Mouse (Mus musculus): ENCODE measurements around the gene Arhgap8. TPM values are rescaled to one million over a fixed set of nuclear protein-coding genes. Genes with fewer than 3 reads are reported as not detected.

Gene Arhgap8
- polyA plus RNA-seq, 1 experiment from 2014 or later: 0.53 TPM

- H3K4me3 ChIP-seq (replicated peaks; ENCODE audit: low read length): no peak overlapping the region
Observed at GRCm38 (mm10) chr15:84741573-84741972, 21.7 kb downstream of the Arhgap8 start.

GRCm38 (mm10) chr15:84743347-84743746 is 23.5 kb downstream of the Arhgap8 start:
- Histone ChIP-seq H3K4me3 (replicated peaks; ENCODE audit: low read length) (no peak overlapping the region), H3K27ac (ENCODE audit: low read length) (no peak overlapping the region), H3K27me3 (replicated peaks; ENCODE audit: control insufficient read depth, insufficient read depth, low read length) (no peaks in the 10 kb centered on the region), H3K9ac (replicated peaks; ENCODE audit: low read depth, low read length) (no peak overlapping the region), H3K36me3 (ENCODE audit: control insufficient read depth, insufficient read depth) (no peaks in the 10 kb centered on the region), H3K4me2 (ENCODE audit: low read length) (no peak overlapping the region), H3K4me1 (replicated peaks; ENCODE audit: control insufficient read depth, insufficient read depth, low read length) (no peaks in the 10 kb centered on the region), H3K9me3 (ENCODE audit: control insufficient read depth, low read length) (no peaks in the 10 kb centered on the region)
- 24% methylated on average over 3 of the region's 3 CpGs for WGBS
- ATAC-seq: no peak

More at GRCm38 (mm10) chr15:84741573-84741972, 21.7 kb downstream of the Arhgap8 start:
- 74% methylated on average over 3 of the region's 3 CpGs for WGBS
- H3K4me2 ChIP-seq (ENCODE audit: low read length): no peak overlapping the region
- H3K27ac ChIP-seq (ENCODE audit: low read length): no peak overlapping the region
- H3K9ac ChIP-seq (replicated peaks; ENCODE audit: low read depth, low read length): no peak overlapping the region
- no peaks in the 10 kb centered on the region for H3K27me3 ChIP-seq (replicated peaks; ENCODE audit: control insufficient read depth, insufficient read depth, low read length)
- H3K9me3 ChIP-seq (ENCODE audit: control insufficient read depth, low read length): no peaks in the 10 kb centered on the region
- H3K4me1 ChIP-seq (replicated peaks; ENCODE audit: control insufficient read depth, insufficient read depth, low read length): peaks cover 2% of the 10 kb centered on the region; the same call in 1 of the 2 replicates
- no peaks in the 10 kb centered on the region for H3K36me3 ChIP-seq (ENCODE audit: control insufficient read depth, insufficient read depth)
- no peak for ATAC-seq

GRCm38 (mm10) chr15:84744308-84744707 is 24.5 kb downstream of the Arhgap8 start:
- Histone ChIP-seq H3K27ac (ENCODE audit: low read length) (no peak overlapping the region), H3K9ac (replicated peaks; ENCODE audit: low read depth, low read length) (no peak overlapping the region), H3K9me3 (ENCODE audit: control insufficient read depth, low read length) (no peaks in the 10 kb centered on the region), H3K4me1 (replicated peaks; ENCODE audit: control insufficient read depth, insufficient read depth, low read length) (no peaks in the 10 kb centered on the region), H3K4me3 (replicated peaks; ENCODE audit: low read length) (no peak overlapping the region), H3K36me3 (ENCODE audit: control insufficient read depth, insufficient read depth) (no peaks in the 10 kb centered on the region), H3K27me3 (replicated peaks; ENCODE audit: control insufficient read depth, insufficient read depth, low read length) (no peaks in the 10 kb centered on the region), H3K4me2 (ENCODE audit: low read length) (no peak overlapping the region)
- 24% methylated on average over 2 of the region's 2 CpGs for WGBS
- no peak for ATAC-seq

- Histone ChIP-seq H3K4me1 (replicated peaks; ENCODE audit: control insufficient read depth, insufficient read depth, low read length) (no peaks in the 10 kb centered on the region), H3K36me3 (ENCODE audit: control insufficient read depth, insufficient read depth) (no peaks in the 10 kb centered on the region), H3K27me3 (replicated peaks; ENCODE audit: control insufficient read depth, insufficient read depth, low read length) (no peaks in the 10 kb centered on the region), H3K4me3 (replicated peaks; ENCODE audit: low read length) (no peak overlapping the region), H3K27ac (ENCODE audit: low read length) (no peak overlapping the region), H3K4me2 (ENCODE audit: low read length) (no peak overlapping the region), H3K9ac (replicated peaks; ENCODE audit: low read depth, low read length) (no peak overlapping the region), H3K9me3 (ENCODE audit: control insufficient read depth, low read length) (no peaks in the 10 kb centered on the region)
- WGBS: 92% methylated on average over 4 of the region's 4 CpGs
- ATAC-seq: no peak
Observed at GRCm38 (mm10) chr15:84745831-84746230, 26.0 kb downstream of the Arhgap8 start.

- no peak overlapping the region for H3K9ac ChIP-seq (replicated peaks; ENCODE audit: low read depth, low read length)
- peak; percentile 76; the same call in 1 of the 2 replicates for ATAC-seq
- H3K4me3 ChIP-seq (replicated peaks; ENCODE audit: low read length): no peak overlapping the region
- peaks cover 4% of the 10 kb centered on the region; the same call in 1 of the 2 replicates for H3K27me3 ChIP-seq (replicated peaks; ENCODE audit: control insufficient read depth, insufficient read depth, low read length)
- H3K4me1 ChIP-seq (replicated peaks; ENCODE audit: control insufficient read depth, insufficient read depth, low read length): 0 out of 2 replicates have a peak, but pooled peaks cover 6% of the 10 kb centered on the region
- 9% methylated on average over 3 of the region's 3 CpGs for WGBS
- no peak overlapping the region for H3K27ac ChIP-seq (ENCODE audit: low read length)
- no peak overlapping the region for H3K4me2 ChIP-seq (ENCODE audit: low read length)
- no peaks in the 10 kb centered on the region for H3K9me3 ChIP-seq (ENCODE audit: control insufficient read depth, low read length)
- H3K36me3 ChIP-seq (ENCODE audit: control insufficient read depth, insufficient read depth): no peaks in the 10 kb centered on the region
Observed at GRCm38 (mm10) chr15:84754987-84755386, 35.1 kb downstream of the Arhgap8 start.

GRCm38 (mm10) chr15:84756426-84756825 is 36.6 kb downstream of the Arhgap8 start:
- Histone ChIP-seq H3K27me3 (replicated peaks; ENCODE audit: control insufficient read depth, insufficient read depth, low read length) (peaks cover 4% of the 10 kb centered on the region; the same call in 1 of the 2 replicates), H3K4me2 (ENCODE audit: low read length) (peak overlapping the region; percentile 61), H3K4me3 (replicated peaks; ENCODE audit: low read length) (peak overlapping the region; percentile 28), H3K9me3 (ENCODE audit: control insufficient read depth, low read length) (no peaks in the 10 kb centered on the region), H3K27ac (ENCODE audit: low read length) (no peak overlapping the region), H3K9ac (replicated peaks; ENCODE audit: low read depth, low read length) (peak overlapping the region; percentile 30; the same call in 1 of the 2 replicates), H3K36me3 (ENCODE audit: control insufficient read depth, insufficient read depth) (no peaks in the 10 kb centered on the region), H3K4me1 (replicated peaks; ENCODE audit: control insufficient read depth, insufficient read depth, low read length) (0 out of 2 replicates have a peak, but pooled peaks cover 6% of the 10 kb centered on the region)
- WGBS: under 1% methylated on average over 22 of the region's 22 CpGs
- peak; percentile 38 for ATAC-seq

- ATAC-seq: no peak
- Histone ChIP-seq H3K4me3 (replicated peaks; ENCODE audit: low read length) (no peak overlapping the region), H3K9ac (replicated peaks; ENCODE audit: low read depth, low read length) (no peak overlapping the region), H3K27me3 (replicated peaks; ENCODE audit: control insufficient read depth, insufficient read depth, low read length) (peaks cover 4% of the 10 kb centered on the region; the same call in 1 of the 2 replicates), H3K36me3 (ENCODE audit: control insufficient read depth, insufficient read depth) (no peaks in the 10 kb centered on the region), H3K9me3 (ENCODE audit: control insufficient read depth, low read length) (no peaks in the 10 kb centered on the region), H3K4me1 (replicated peaks; ENCODE audit: control insufficient read depth, insufficient read depth, low read length) (0 out of 2 replicates have a peak, but pooled peaks cover 6% of the 10 kb centered on the region), H3K27ac (ENCODE audit: low read length) (no peak overlapping the region), H3K4me2 (ENCODE audit: low read length) (no peak overlapping the region)
- 23% methylated on average over 4 of the region's 4 CpGs for WGBS
Observed at GRCm38 (mm10) chr15:84758493-84758892, 38.6 kb downstream of the Arhgap8 start.

GRCm38 (mm10) chr15:84762712-84763422 is 43.0 kb downstream of the Arhgap8 start:
- H3K9ac ChIP-seq (replicated peaks; ENCODE audit: low read depth, low read length): no peak overlapping the region
- no peaks in the 10 kb centered on the region for H3K9me3 ChIP-seq (ENCODE audit: control insufficient read depth, low read length)
- WGBS: 68% methylated on average over 8 of the region's 8 CpGs
- no peak overlapping the region for H3K4me3 ChIP-seq (replicated peaks; ENCODE audit: low read length)
- no peak overlapping the region for H3K4me2 ChIP-seq (ENCODE audit: low read length)
- no peak overlapping the region for H3K27ac ChIP-seq (ENCODE audit: low read length)
- H3K27me3 ChIP-seq (replicated peaks; ENCODE audit: control insufficient read depth, insufficient read depth, low read length): no peaks in the 10 kb centered on the region
- no peaks in the 10 kb centered on the region for H3K36me3 ChIP-seq (ENCODE audit: control insufficient read depth, insufficient read depth)
- H3K4me1 ChIP-seq (replicated peaks; ENCODE audit: control insufficient read depth, insufficient read depth, low read length): no peaks in the 10 kb centered on the region
- no peak for ATAC-seq

- Histone ChIP-seq H3K36me3 (ENCODE audit: control insufficient read depth, insufficient read depth) (no peaks in the 10 kb centered on the region), H3K9me3 (ENCODE audit: control insufficient read depth, low read length) (no peaks in the 10 kb centered on the region), H3K27me3 (replicated peaks; ENCODE audit: control insufficient read depth, insufficient read depth, low read length) (no peaks in the 10 kb centered on the region), H3K4me3 (replicated peaks; ENCODE audit: low read length) (no peak overlapping the region), H3K4me1 (replicated peaks; ENCODE audit: control insufficient read depth, insufficient read depth, low read length) (no peaks in the 10 kb centered on the region), H3K27ac (ENCODE audit: low read length) (no peak overlapping the region), H3K4me2 (ENCODE audit: low read length) (no peak overlapping the region), H3K9ac (replicated peaks; ENCODE audit: low read depth, low read length) (no peak overlapping the region)
- no peak for ATAC-seq
- WGBS: 32% methylated on average over 7 of the region's 7 CpGs
Observed at GRCm38 (mm10) chr15:84763423-84763812, 43.6 kb downstream of the Arhgap8 start.

Data from forebrain, embryonic 16.5 days (tissue).